Mouse (Mus musculus) hindbrain, embryonic 12.5 days (tissue): ENCODE data around the gene Bcl9l. TPM values are rescaled to one million over a fixed set of nuclear protein-coding genes. Genes with fewer than 3 reads are reported as not detected.
"Not testable (repeated sequence)": the region's sequence is repeated elsewhere in the genome, so short reads cannot be mapped to it uniquely, and the experiment has no call there.

Experiments used
- ATAC-seq: fragments of 200-750 bp; cut with Nextera tagmentation; 2 replicates; pipeline ENCODE4 v1.8.0; 2017; ENCODE audit warnings: moderate TSS enrichment; ENCODE audit not compliant: low FRiP score
- H3K27ac ChIP-seq: fragments of 300-500 bp; sonication (generic); 2 replicates; pipeline ENCODE4 v1.5.1; 2016; ENCODE audit warnings: mild to moderate bottlenecking
- H3K27me3 ChIP-seq: fragments of 300-500 bp; sonication (generic); 2 replicates; pipeline ENCODE4 v1.6.1; 2016; ENCODE audit warnings: mild to moderate bottlenecking
- H3K36me3 ChIP-seq: fragments of 300-500 bp; sonication (generic); 2 replicates; pipeline ENCODE4 v1.6.1; 2016; ENCODE audit warnings: mild to moderate bottlenecking
- H3K4me1 ChIP-seq: fragments of 300-500 bp; sonication (generic); 2 replicates; pipeline ENCODE4 v1.6.1; 2016
- H3K4me2 ChIP-seq: fragments of 300-500 bp; sonication (generic); replicated peaks from 2 replicates; pipeline ENCODE4 v1.6.1; 2016; ENCODE audit warnings: mild to moderate bottlenecking
- H3K4me3 ChIP-seq: fragments of 300-500 bp; sonication (generic); 2 replicates; pipeline ENCODE4 v1.5.1; 2016; ENCODE audit warnings: mild to moderate bottlenecking
- H3K9ac ChIP-seq: fragments of 300-500 bp; sonication (generic); 2 replicates; pipeline ENCODE4 v1.6.1; 2016; ENCODE audit warnings: mild to moderate bottlenecking, moderate library complexity
- H3K9me3 ChIP-seq: fragments of 300-500 bp; sonication (generic); replicated peaks from 2 replicates; pipeline ENCODE4 v1.6.1; 2016; ENCODE audit warnings: mild to moderate bottlenecking
- WGBS: fragments of 180-500 bp; shearing (Covaris S2); methylation state at CpG from one replicate; pipeline ENCODE4 v1.1.7; 2016; 5-methylcytosine and 5-hydroxymethylcytosine counted together
- polyA plus RNA-seq: library from polyadenylated mRNA; unstranded; fragments of >200 nt; fragmentation: Nextera tagmentation; extraction: Ambion mirVana; gene quantifications from 2 replicates; pipeline ENCODE4 v1.2.1, GENCODE M21; 2016

Bcl9l gene
- 12.3 and 15.5 TPM in 2 replicates for polyA plus RNA-seq

GRCm38 (mm10) chr9:44482552-44482951 is at the start of gene Bcl9l:
Gene Bcl9l (plus strand): TSS chr9:44482825.
- Histone ChIP-seq H3K36me3 (no peaks in the 10 kb centered on the region), H3K9ac (peak within 1 kb of the TSS; percentile 99), H3K27me3 (no peaks in the 10 kb centered on the region), H3K27ac (peak within 1 kb of the TSS; percentile 98), H3K4me1 (peaks cover 61% of the 10 kb centered on the region), H3K4me3 (peak within 1 kb of the TSS; percentile 95), H3K9me3 (no peaks in the 10 kb centered on the region), H3K4me2 (peak within 1 kb of the TSS; percentile 95)
- 2% methylated on average over 31 of the region's 31 CpGs for WGBS
- peak; percentile 63 for ATAC-seq

- H3K27ac ChIP-seq = no peak overlapping the region
- WGBS = 85% methylated on average over 6 of the region's 6 CpGs
- no peak overlapping the region for H3K9ac ChIP-seq
- ATAC-seq = no peak
- no peak overlapping the region for H3K4me3 ChIP-seq
- no peak overlapping the region for H3K4me2 ChIP-seq
- no peaks in the 10 kb centered on the region for H3K36me3 ChIP-seq
- no peaks in the 10 kb centered on the region for H3K27me3 ChIP-seq
- H3K9me3 ChIP-seq = no peaks in the 10 kb centered on the region
- peaks cover 4% of the 10 kb centered on the region; the same call in 1 of the 2 replicates for H3K4me1 ChIP-seq
Measured at GRCm38 (mm10) chr9:44435747-44436146, 46.9 kb upstream of the Bcl9l start.

- H3K4me3 ChIP-seq = no peak within 1 kb of the TSS
- H3K9me3 ChIP-seq = no peaks in the 10 kb centered on the region
- H3K36me3 ChIP-seq = no peaks in the 10 kb centered on the region
- no peak within 1 kb of the TSS for H3K4me2 ChIP-seq
- WGBS = 73% methylated on average over 19 of the region's 19 CpGs
- H3K27me3 ChIP-seq = no peaks in the 10 kb centered on the region
- no peak within 1 kb of the TSS for H3K9ac ChIP-seq
- no peaks in the 10 kb centered on the region for H3K4me1 ChIP-seq
- no peak within 1 kb of the TSS for H3K27ac ChIP-seq
- no peak for ATAC-seq
Measured at GRCm38 (mm10) chr9:44440961-44441360, 41.7 kb upstream of the Bcl9l start, which contains the start of gene Foxr1. Gene Foxr1 (minus strand): TSS chr9:44441136.

- not testable (repeated sequence) for H3K4me3 ChIP-seq, H3K27me3 ChIP-seq, ATAC-seq, H3K4me2 ChIP-seq, H3K36me3 ChIP-seq, H3K9ac ChIP-seq, H3K27ac ChIP-seq, H3K4me1 ChIP-seq, H3K9me3 ChIP-seq
- WGBS = 86% methylated on average over 7 of the region's 7 CpGs
Measured at GRCm38 (mm10) chr9:44444402-44445025, 38.1 kb upstream of the Bcl9l start.

GRCm38 (mm10) chr9:44450387-44450786 is 32.2 kb upstream of the Bcl9l start:
- H3K27ac ChIP-seq = no peak overlapping the region
- no peaks in the 10 kb centered on the region for H3K9me3 ChIP-seq
- no peak overlapping the region for H3K4me3 ChIP-seq
- H3K4me1 ChIP-seq = peaks cover 9% of the 10 kb centered on the region
- H3K27me3 ChIP-seq = peaks cover 17% of the 10 kb centered on the region
- no peaks in the 10 kb centered on the region for H3K36me3 ChIP-seq
- H3K4me2 ChIP-seq = no peak overlapping the region
- no peak overlapping the region for H3K9ac ChIP-seq
- ATAC-seq = no peak

GRCm38 (mm10) chr9:44454132-44454890 is 28.3 kb upstream of the Bcl9l start:
- H3K36me3 ChIP-seq = no peaks in the 10 kb centered on the region
- H3K4me1 ChIP-seq = peaks cover 34% of the 10 kb centered on the region
- no peak overlapping the region for H3K4me3 ChIP-seq
- H3K9ac ChIP-seq = peak overlapping the region; percentile 44; the same call in 1 of the 2 replicates
- no peaks in the 10 kb centered on the region for H3K9me3 ChIP-seq
- peaks cover 17% of the 10 kb centered on the region for H3K27me3 ChIP-seq
- peak overlapping the region; percentile 11; the same call in 1 of the 2 replicates for H3K4me2 ChIP-seq
- no peak overlapping the region for H3K27ac ChIP-seq
- WGBS = 9% methylated on average over 14 of the region's 14 CpGs
- ATAC-seq = 0 out of 2 replicates have a peak, but pooled peaks have one; percentile 46

- Histone ChIP-seq H3K36me3 (no peaks in the 10 kb centered on the region), H3K4me3 (no peak within 1 kb of the TSS), H3K27me3 (peaks cover 17% of the 10 kb centered on the region), H3K27ac (no peak within 1 kb of the TSS), H3K9ac (peak within 1 kb of the TSS; percentile 44; the same call in 1 of the 2 replicates), H3K9me3 (no peaks in the 10 kb centered on the region), H3K4me1 (peaks cover 34% of the 10 kb centered on the region), H3K4me2 (peak within 1 kb of the TSS; percentile 11; the same call in 1 of the 2 replicates)
- WGBS = 15% methylated on average over 4 of the region's 4 CpGs
- ATAC-seq = no peak
Measured at GRCm38 (mm10) chr9:44454891-44455220, 27.8 kb upstream of the Bcl9l start, which contains the start of gene Upk2. Gene Upk2 (minus strand): TSS chr9:44454976.

GRCm38 (mm10) chr9:44457035-44457742 is 25.4 kb upstream of the Bcl9l start:
- ATAC-seq = peak; percentile 95
- peaks cover 17% of the 10 kb centered on the region for H3K27me3 ChIP-seq
- no peaks in the 10 kb centered on the region for H3K36me3 ChIP-seq
- WGBS = 4% methylated on average over 11 of the region's 11 CpGs
- H3K4me2 ChIP-seq = peak overlapping the region; percentile 32
- no peak overlapping the region for H3K4me3 ChIP-seq
- H3K9me3 ChIP-seq = no peaks in the 10 kb centered on the region
- peak overlapping the region; percentile 91 for H3K27ac ChIP-seq
- no peak overlapping the region for H3K9ac ChIP-seq
- peaks cover 34% of the 10 kb centered on the region for H3K4me1 ChIP-seq

- Histone ChIP-seq H3K4me2 (no peak overlapping the region), H3K9me3 (no peaks in the 10 kb centered on the region), H3K36me3 (no peaks in the 10 kb centered on the region), H3K4me3 (no peak overlapping the region), H3K27ac (no peak overlapping the region), H3K4me1 (peaks cover 13% of the 10 kb centered on the region), H3K27me3 (no peaks in the 10 kb centered on the region), H3K9ac (no peak overlapping the region)
- no peak for ATAC-seq
- WGBS = 82% methylated on average over 5 of the region's 5 CpGs
Measured at GRCm38 (mm10) chr9:44461950-44462349, 20.7 kb upstream of the Bcl9l start.

GRCm38 (mm10) chr9:44468224-44468623 is 14.4 kb upstream of the Bcl9l start:
- Histone ChIP-seq H3K4me2 (no peak overlapping the region), H3K9ac (no peak overlapping the region), H3K36me3 (no peaks in the 10 kb centered on the region), H3K27ac (no peak overlapping the region), H3K9me3 (no peaks in the 10 kb centered on the region), H3K4me1 (0 out of 2 replicates have a peak, but pooled peaks cover 5% of the 10 kb centered on the region), H3K27me3 (no peaks in the 10 kb centered on the region), H3K4me3 (no peak overlapping the region)
- ATAC-seq = no peak
- 53% methylated on average over 7 of the region's 7 CpGs for WGBS

- Histone ChIP-seq H3K9ac (no peak overlapping the region), H3K27ac (no peak overlapping the region), H3K9me3 (no peaks in the 10 kb centered on the region), H3K4me1 (0 out of 2 replicates have a peak, but pooled peaks cover 5% of the 10 kb centered on the region), H3K4me3 (no peak overlapping the region), H3K36me3 (no peaks in the 10 kb centered on the region), H3K4me2 (no peak overlapping the region), H3K27me3 (no peaks in the 10 kb centered on the region)
- no peak for ATAC-seq
- 53% methylated on average over 2 of the region's 2 CpGs for WGBS
Measured at GRCm38 (mm10) chr9:44468800-44469199, 13.8 kb upstream of the Bcl9l start.

- Histone ChIP-seq H3K27me3 (no peaks in the 10 kb centered on the region), H3K4me3 (no peak overlapping the region), H3K9ac (no peak overlapping the region), H3K4me2 (no peak overlapping the region), H3K36me3 (no peaks in the 10 kb centered on the region), H3K9me3 (no peaks in the 10 kb centered on the region), H3K27ac (no peak overlapping the region), H3K4me1 (peaks cover 15% of the 10 kb centered on the region)
- ATAC-seq = no peak
- WGBS = 68% methylated on average over 3 of the region's 3 CpGs
Measured at GRCm38 (mm10) chr9:44473184-44473583, 9.4 kb upstream of the Bcl9l start.
